Mouse (Mus musculus) ovary, postnatal 10 days (tissue): ENCODE measurements around the gene Cep63.

Experiments used
- DNase-seq: peaks from one replicate; pipeline ENCODE4 v3.0.0; 2022; ENCODE audit warnings: low spot score

Cep63 gene

GRCm38 (mm10) chr9:102631589-102632147 is 5.3 kb upstream of the Cep63 start:
- DNase-seq = no peak

GRCm38 (mm10) chr9:102629052-102629451 is 2.7 kb upstream of the Cep63 start:
- no peak for DNase-seq

- no peak for DNase-seq
Observed at GRCm38 (mm10) chr9:102627442-102627841, 1.1 kb upstream of the Cep63 start.

GRCm38 (mm10) chr9:102626839-102627225 is 498 bp upstream of the Cep63 start:
- no peak for DNase-seq

GRCm38 (mm10) chr9:102625401-102625982 is 842 bp downstream of the Cep63 start:
- peak; percentile 75 for DNase-seq

- no peak for DNase-seq
Observed at GRCm38 (mm10) chr9:102623581-102623980, 2.8 kb downstream of the Cep63 start.

GRCm38 (mm10) chr9:102622876-102623275 is 3.5 kb downstream of the Cep63 start:
- DNase-seq = no peak

GRCm38 (mm10) chr9:102622192-102622857 is 4.0 kb downstream of the Cep63 start:
- no peak for DNase-seq

GRCm38 (mm10) chr9:102621385-102621784 is 4.9 kb downstream of the Cep63 start:
- no peak for DNase-seq

- no peak for DNase-seq
Observed at GRCm38 (mm10) chr9:102616267-102616666, 10.1 kb downstream of the Cep63 start.

- DNase-seq = no peak
Observed at GRCm38 (mm10) chr9:102615071-102615470, 11.3 kb downstream of the Cep63 start.

- no peak for DNase-seq
Observed at GRCm38 (mm10) chr9:102609221-102609620, 17.1 kb downstream of the Cep63 start.

- DNase-seq = no peak
Observed at GRCm38 (mm10) chr9:102607471-102607870, 18.9 kb downstream of the Cep63 start.

- DNase-seq = no peak
Observed at GRCm38 (mm10) chr9:102605162-102605561, 21.2 kb downstream of the Cep63 start.

- DNase-seq = no peak
Observed at GRCm38 (mm10) chr9:102601666-102602065, 24.7 kb downstream of the Cep63 start.

- DNase-seq = no peak
Observed at GRCm38 (mm10) chr9:102601187-102601586, 25.1 kb downstream of the Cep63 start.

- no peak for DNase-seq
Observed at GRCm38 (mm10) chr9:102595662-102596436, 30.5 kb downstream of the Cep63 start.

GRCm38 (mm10) chr9:102594667-102595393 is 31.5 kb downstream of the Cep63 start:
- no peak for DNase-seq

GRCm38 (mm10) chr9:102587347-102587746 is 39.0 kb downstream of the Cep63 start:
- no peak for DNase-seq

GRCm38 (mm10) chr9:102581921-102582469 is 44.3 kb downstream of the Cep63 start:
- no peak for DNase-seq

GRCm38 (mm10) chr9:102577480-102577879 is 48.9 kb downstream of the Cep63 start:
- DNase-seq = no peak

GRCm38 (mm10) chr9:102572888-102573287 is 53.4 kb downstream of the Cep63 start:
- no peak for DNase-seq
